13 mouse cellular contexts compared by ENCODE assay signal in the genomic region with DNA sequence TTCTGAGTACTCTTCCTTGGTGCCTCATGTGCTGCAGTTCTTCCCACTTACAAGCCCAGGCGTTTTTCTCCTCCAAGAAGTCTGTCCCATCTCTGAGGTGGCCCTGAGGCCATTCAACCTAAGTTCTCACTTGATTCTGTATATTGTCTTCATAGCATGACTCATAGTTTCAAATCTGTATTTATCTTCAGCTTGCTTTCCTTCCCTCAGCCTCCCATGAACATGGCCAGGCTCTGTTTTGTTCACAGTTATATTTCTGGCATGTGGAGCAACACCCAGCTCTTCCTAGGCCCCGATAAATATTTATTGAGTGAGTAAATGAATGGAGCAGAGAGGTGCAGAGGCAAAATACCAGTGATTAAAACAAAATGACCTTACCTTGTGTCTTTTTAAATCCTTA.
"Had no signal": no experiment of that assay in that cellular context is flagged by ENCODE, and none has a peak within 500 bp of the region (broad histone marks: within the 10 kb centered on the region; RNA-seq: fewer than 3 reads in every experiment).

No protein-coding gene starts in this region.

- DNase-seq: kidney, adult 9 months; kidney, postnatal 36 days; lung, embryonic 14.5 days; lung, postnatal 10 days; lung, postnatal 4 days; thymus, postnatal 36 days had no signal

- H3K27ac ChIP-seq: kidney, postnatal 0 days; limb, embryonic 15.5 days; liver, embryonic 12.5 days; midbrain, embryonic 15.5 days; stomach, embryonic 15.5 days had no signal

- ATAC-seq: intestine, postnatal 0 days; liver, embryonic 12.5 days; midbrain, embryonic 15.5 days had no signal

- H3K4me3 ChIP-seq: limb, embryonic 15.5 days; liver, embryonic 12.5 days; midbrain, embryonic 15.5 days; neural tube, embryonic 13.5 days; stomach, embryonic 15.5 days had no signal
